Mouse (Mus musculus) lung, adult 2 months (tissue): ENCODE measurements around the gene Ptpre. TPM values are rescaled to one million over a fixed set of nuclear protein-coding genes. Genes with fewer than 3 reads are reported as not detected.
"Not testable (repeated sequence)": the region's sequence is repeated elsewhere in the genome, so short reads cannot be mapped to it uniquely, and the experiment has no call there.

Experiments
- DNase-seq: peaks from one replicate; pipeline ENCODE4 v3.0.0; 2022
- H3K4me1 ChIP-seq: fragments of 200-500 bp; 2 replicates; pipeline ENCODE4 v1.6.1; 2011; ENCODE audit warnings: low read length; ENCODE audit not compliant: control insufficient read depth, insufficient read depth
- H3K4me3 ChIP-seq: fragments of 200-500 bp; replicated peaks from 2 replicates; pipeline ENCODE3; 2011; ENCODE audit warnings: low read depth, mild to moderate bottlenecking, control low read depth, low read length; ENCODE audit errors: extremely low read depth
- CTCF ChIP-seq: fragments of 200-500 bp; IDR thresholded peaks from 2 replicates; pipeline ENCODE4 v1.5.1; 2011; ENCODE audit warnings: mild to moderate bottlenecking, low read length, control low read depth; ENCODE audit not compliant: insufficient read depth
- POLR2A ChIP-seq: fragments of 200-500 bp; IDR thresholded peaks from 2 replicates; pipeline ENCODE4 v1.6.1; 2011; ENCODE audit warnings: low read depth, mild to moderate bottlenecking, control low read depth, low read length, borderline replicate concordance; ENCODE audit errors: extremely low read depth
- WGBS: fragments of 180-500 bp; shearing (Covaris S2); methylation state at CpG from one replicate; pipeline ENCODE4 v1.1.7; 2018; 5-methylcytosine and 5-hydroxymethylcytosine counted together
- polyA plus RNA-seq: library from polyadenylated mRNA; depleted of rRNA; stranded (reverse); fragments of >200 nt; gene quantifications from 2 replicates; pipeline ENCODE4 v1.2.3, GENCODE M21; 2012; rRNA removed

Gene Ptpre
- polyA plus RNA-seq = 17.1 and 21.4 TPM in 2 replicates

GRCm38 (mm10) chr7:135537341-135537901 is at the start of gene Ptpre:
TSS of gene Ptpre (plus strand) at chr7:135537481.
- Histone ChIP-seq H3K4me3 (peak within 1 kb of the TSS; percentile 60), H3K4me1 (no peaks in the 10 kb centered on the region; the same call in 1 of the 2 replicates)
- 3% methylated on average over 28 of the region's 28 CpGs for WGBS
- TF ChIP-seq CTCF (peak; percentile 62), POLR2A (no peak)
- peak; percentile 85 for DNase-seq

- no peak for DNase-seq
- no peaks in the 10 kb centered on the region for H3K4me1 ChIP-seq
- WGBS = 59% methylated on average over 6 of the region's 6 CpGs
These were observed 49.0 kb upstream of the Ptpre start for GRCm38 (mm10) chr7:135488214-135488810.

GRCm38 (mm10) chr7:135489724-135490499 is 47.4 kb upstream of the Ptpre start:
- H3K4me3 ChIP-seq = no peak overlapping the region
- no peak for DNase-seq
- TF ChIP-seq CTCF (no peak), POLR2A (no peak)
- H3K4me1 ChIP-seq = no peaks in the 10 kb centered on the region
- WGBS = 65% methylated on average over 9 of the region's 9 CpGs

More at GRCm38 (mm10) chr7:135488214-135488810, 49.0 kb upstream of the Ptpre start:
- no peak overlapping the region for H3K4me3 ChIP-seq
- TF ChIP-seq POLR2A (no peak), CTCF (peak; percentile 38)

GRCm38 (mm10) chr7:135490500-135490886 is 46.8 kb upstream of the Ptpre start:
- WGBS = 41% methylated on average over 8 of the region's 8 CpGs
- H3K4me3 ChIP-seq = no peak overlapping the region
- DNase-seq = no peak
- H3K4me1 ChIP-seq = no peaks in the 10 kb centered on the region
- TF ChIP-seq CTCF (no peak), POLR2A (no peak)

- WGBS = 41% methylated on average over 3 of the region's 3 CpGs
- DNase-seq = no peak
These were observed 42.0 kb upstream of the Ptpre start for GRCm38 (mm10) chr7:135495303-135495702.

GRCm38 (mm10) chr7:135498565-135499186 is 38.6 kb upstream of the Ptpre start:
- 72% methylated on average over 3 of the region's 3 CpGs for WGBS
- TF ChIP-seq POLR2A = no peak
- TF ChIP-seq CTCF = no peak
- Histone ChIP-seq H3K4me1 (no peaks in the 10 kb centered on the region), H3K4me3 (no peak overlapping the region)
- DNase-seq = no peak

More at GRCm38 (mm10) chr7:135495303-135495702, 42.0 kb upstream of the Ptpre start:
- no peaks in the 10 kb centered on the region for H3K4me1 ChIP-seq
- TF ChIP-seq CTCF (peak; percentile 32), POLR2A (no peak)
- no peak overlapping the region for H3K4me3 ChIP-seq

GRCm38 (mm10) chr7:135499403-135499802 is 37.9 kb upstream of the Ptpre start:
- WGBS = 47% methylated on average over 2 of the region's 2 CpGs
- Histone ChIP-seq H3K4me3 (no peak overlapping the region), H3K4me1 (no peaks in the 10 kb centered on the region)
- DNase-seq = no peak
- TF ChIP-seq POLR2A (no peak), CTCF (no peak)

GRCm38 (mm10) chr7:135506506-135506905 is 30.8 kb upstream of the Ptpre start:
- not testable (repeated sequence) for DNase-seq, H3K4me1 ChIP-seq, H3K4me3 ChIP-seq
- 88% methylated on average over 5 of the region's 5 CpGs for WGBS

- no peaks in the 10 kb centered on the region for H3K4me1 ChIP-seq
- DNase-seq = no peak
- TF ChIP-seq POLR2A (no peak), CTCF (no peak)
- 79% methylated on average over 4 of the region's 4 CpGs for WGBS
- no peak overlapping the region for H3K4me3 ChIP-seq
These were observed 28.7 kb upstream of the Ptpre start for GRCm38 (mm10) chr7:135508602-135509001.
